Mouse (Mus musculus) testis, adult 2 months (tissue): ENCODE data around the gene Gldn. TPM values are rescaled to one million over a fixed set of nuclear protein-coding genes. Genes with fewer than 3 reads are reported as not detected.

Experiments used
- H3K27ac ChIP-seq: fragments of 200-500 bp; 2 replicates; pipeline ENCODE4 v1.5.1; 2012; ENCODE audit warnings: low read depth, low read length; ENCODE audit not compliant: control insufficient read depth, insufficient read depth
- H3K27me3 ChIP-seq: fragments of 200-500 bp; 2 replicates; pipeline ENCODE4 v1.6.1; 2012; ENCODE audit warnings: mild to moderate bottlenecking, low read length, moderate library complexity; ENCODE audit not compliant: control insufficient read depth, insufficient read depth
- H3K36me3 ChIP-seq: fragments of 200-500 bp; 2 replicates; pipeline ENCODE4 v1.6.1; 2012; ENCODE audit warnings: mild to moderate bottlenecking, low read length; ENCODE audit not compliant: control insufficient read depth, insufficient read depth
- H3K4me1 ChIP-seq: fragments of 200-500 bp; 2 replicates; pipeline ENCODE4 v1.6.1; 2012; ENCODE audit warnings: low read length; ENCODE audit not compliant: control insufficient read depth, insufficient read depth
- H3K4me3 ChIP-seq: fragments of 200-500 bp; 2 replicates; pipeline ENCODE4 v1.5.1; 2012; ENCODE audit warnings: low read depth, mild to moderate bottlenecking, low read length, moderate library complexity, mixed read lengths; ENCODE audit not compliant: control insufficient read depth
- CTCF ChIP-seq: fragments of 200-500 bp; IDR thresholded peaks from 2 replicates; pipeline ENCODE4 v1.5.1; 2012; ENCODE audit warnings: low read depth, mild to moderate bottlenecking, inconsistent platforms, low read length, moderate library complexity; ENCODE audit not compliant: control insufficient read depth, insufficient read depth, insufficient replicate concordance
- POLR2A ChIP-seq: fragments of 200-500 bp; IDR thresholded peaks from 2 replicates; pipeline ENCODE4 v1.6.1; 2012; ENCODE audit warnings: low read depth, mild to moderate bottlenecking, inconsistent platforms, low read length, moderate library complexity; ENCODE audit not compliant: control insufficient read depth
- polyA plus RNA-seq: library from polyadenylated mRNA; depleted of rRNA; stranded (reverse); fragments of >200 nt; gene quantifications from 2 replicates; pipeline ENCODE4 v1.2.3, GENCODE M21; 2012

Gldn gene
- polyA plus RNA-seq, 1 experiment = 0.28 TPM

GRCm38 (mm10) chr9:54279046-54279589, 7.2 kb upstream of the Gldn start:
- TF ChIP-seq POLR2A = no peak
- no peak for TF ChIP-seq CTCF

GRCm38 (mm10) chr9:54287804-54288203, 1.5 kb downstream of the Gldn start:
- H3K4me3 ChIP-seq = peak overlapping the region; percentile 24; the same call in 1 of the 2 replicates

More at GRCm38 (mm10) chr9:54279046-54279589, 7.2 kb upstream of the Gldn start:
- Histone ChIP-seq H3K4me3 (no peak overlapping the region), H3K27ac (no peak overlapping the region), H3K4me1 (no peaks in the 10 kb centered on the region), H3K27me3 (no peaks in the 10 kb centered on the region), H3K36me3 (no peaks in the 10 kb centered on the region)

GRCm38 (mm10) chr9:54299389-54299788, 13.1 kb downstream of the Gldn start:
- Histone ChIP-seq H3K4me1 (no peaks in the 10 kb centered on the region), H3K4me3 (no peak overlapping the region), H3K27me3 (no peaks in the 10 kb centered on the region), H3K36me3 (no peaks in the 10 kb centered on the region), H3K27ac (no peak overlapping the region)
- no peak for TF ChIP-seq POLR2A
- TF ChIP-seq CTCF = no peak

More at GRCm38 (mm10) chr9:54287804-54288203, 1.5 kb downstream of the Gldn start:
- Histone ChIP-seq H3K36me3 (no peaks in the 10 kb centered on the region), H3K27ac (no peak overlapping the region), H3K4me1 (peaks cover 11% of the 10 kb centered on the region), H3K27me3 (no peaks in the 10 kb centered on the region)
- TF ChIP-seq POLR2A = no peak
- TF ChIP-seq CTCF = no peak

GRCm38 (mm10) chr9:54299792-54300191, 13.5 kb downstream of the Gldn start:
- Histone ChIP-seq H3K27me3 (no peaks in the 10 kb centered on the region), H3K36me3 (no peaks in the 10 kb centered on the region), H3K4me3 (no peak overlapping the region), H3K27ac (no peak overlapping the region), H3K4me1 (no peaks in the 10 kb centered on the region)
- TF ChIP-seq CTCF = no peak
- TF ChIP-seq POLR2A = no peak

- Histone ChIP-seq H3K4me1 (no peaks in the 10 kb centered on the region), H3K36me3 (no peaks in the 10 kb centered on the region), H3K27me3 (no peaks in the 10 kb centered on the region), H3K27ac (no peak overlapping the region), H3K4me3 (no peak overlapping the region)
- TF ChIP-seq POLR2A (no peak), CTCF (no peak)
These were observed 15.0 kb downstream of the Gldn start for GRCm38 (mm10) chr9:54301255-54301654.

GRCm38 (mm10) chr9:54308209-54308608, 21.9 kb downstream of the Gldn start:
- no peak overlapping the region for H3K27ac ChIP-seq
- H3K4me1 ChIP-seq = no peaks in the 10 kb centered on the region
- no peaks in the 10 kb centered on the region for H3K27me3 ChIP-seq
- H3K36me3 ChIP-seq = no peaks in the 10 kb centered on the region
- H3K4me3 ChIP-seq = no peak overlapping the region
- TF ChIP-seq POLR2A = no peak
- no peak for TF ChIP-seq CTCF

- Histone ChIP-seq H3K27me3 (no peaks in the 10 kb centered on the region), H3K4me1 (no peaks in the 10 kb centered on the region), H3K4me3 (no peak overlapping the region), H3K27ac (no peak overlapping the region), H3K36me3 (no peaks in the 10 kb centered on the region)
- TF ChIP-seq CTCF (no peak), POLR2A (no peak)
These were observed 22.6 kb downstream of the Gldn start for GRCm38 (mm10) chr9:54308751-54309358.
